Mouse (Mus musculus): ENCODE measurements around the gene Glt1d1. TPM values are rescaled to one million over a fixed set of nuclear protein-coding genes. Genes with fewer than 3 reads are reported as not detected.

The Glt1d1 gene
- total RNA-seq, 2 experiments from 2014 or later: 0.31 TPM; not detected in 1

- no peak for DNase-seq
Observed at GRCm38 (mm10) chr5:127633188-127633587, 1.1 kb downstream of the Glt1d1 start.

GRCm38 (mm10) chr5:127633666-127634065 is 1.6 kb downstream of the Glt1d1 start:
- DNase-seq: no peak

GRCm38 (mm10) chr5:127637622-127638021 is 5.6 kb downstream of the Glt1d1 start:
- DNase-seq: no peak

- DNase-seq: no peak
Observed at GRCm38 (mm10) chr5:127638177-127638576, 6.1 kb downstream of the Glt1d1 start.

GRCm38 (mm10) chr5:127639067-127639605 is 7.1 kb downstream of the Glt1d1 start:
- no peak for DNase-seq

- DNase-seq: no peak
Observed at GRCm38 (mm10) chr5:127639635-127640034, 7.6 kb downstream of the Glt1d1 start.

DNA sequence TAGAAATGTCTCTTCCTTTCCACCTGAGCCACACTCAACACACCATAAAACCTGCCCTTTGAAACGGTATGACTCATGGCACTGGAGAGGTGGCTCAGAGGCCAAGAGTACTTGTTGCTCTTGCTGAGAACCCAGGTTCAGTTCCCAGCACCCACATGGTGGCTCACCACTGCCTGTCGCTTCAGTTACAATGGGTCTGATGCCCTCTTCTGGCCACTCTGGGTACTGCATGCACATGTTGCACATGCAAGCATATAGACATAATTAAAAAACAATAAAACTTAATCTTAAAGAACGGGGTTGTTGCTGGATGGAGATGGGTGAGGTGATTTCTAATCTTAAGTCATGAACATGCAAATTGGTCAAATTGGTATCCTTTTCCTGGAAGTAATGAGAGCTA is 8.3 kb downstream of the Glt1d1 start:
- no peak for DNase-seq

GRCm38 (mm10) chr5:127641185-127641958 is 9.3 kb downstream of the Glt1d1 start:
- no peak for DNase-seq

DNA sequence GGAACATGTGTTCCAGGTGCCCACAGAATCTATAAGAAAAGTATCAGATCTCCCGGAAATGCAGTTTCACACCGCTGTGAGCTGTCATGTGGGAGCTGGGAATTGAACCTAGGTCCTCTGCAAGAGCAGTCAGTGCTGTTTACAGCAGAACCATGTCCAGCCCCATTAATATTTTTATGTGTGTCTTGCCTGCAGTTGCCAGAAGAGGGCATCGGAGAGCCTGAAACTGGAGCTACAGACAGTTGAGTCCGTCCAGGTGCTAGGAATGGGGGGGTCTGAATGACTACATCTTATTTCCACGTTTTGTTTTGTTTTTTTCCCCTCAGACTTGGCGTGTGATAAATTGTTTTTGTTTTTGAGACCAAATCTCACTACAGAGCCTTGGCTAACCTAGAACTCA is 16.0 kb downstream of the Glt1d1 start:
- DNase-seq: no peak

DNA sequence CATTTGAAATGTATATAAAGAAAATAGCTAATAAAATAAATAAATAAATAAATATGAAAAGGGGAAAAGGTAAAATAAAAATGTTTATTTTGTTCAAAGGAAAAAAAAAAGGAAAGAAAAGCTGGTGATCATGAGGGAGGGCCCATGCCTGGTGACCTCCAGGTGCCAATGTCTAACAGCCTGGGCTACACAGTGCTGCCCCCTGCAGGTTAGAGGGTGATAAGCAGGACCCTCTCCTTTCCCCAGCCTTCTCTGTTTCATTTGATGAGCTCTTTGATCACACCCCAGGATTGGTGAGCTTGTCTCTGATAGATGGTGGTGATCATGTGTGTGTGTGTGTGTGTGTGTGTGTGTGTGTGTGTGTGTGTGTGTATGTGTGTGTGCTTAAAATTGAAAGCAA is 17.0 kb downstream of the Glt1d1 start:
- DNase-seq: no peak

- no peak for DNase-seq
Observed at GRCm38 (mm10) chr5:127658257-127658656, 26.2 kb downstream of the Glt1d1 start.

DNA sequence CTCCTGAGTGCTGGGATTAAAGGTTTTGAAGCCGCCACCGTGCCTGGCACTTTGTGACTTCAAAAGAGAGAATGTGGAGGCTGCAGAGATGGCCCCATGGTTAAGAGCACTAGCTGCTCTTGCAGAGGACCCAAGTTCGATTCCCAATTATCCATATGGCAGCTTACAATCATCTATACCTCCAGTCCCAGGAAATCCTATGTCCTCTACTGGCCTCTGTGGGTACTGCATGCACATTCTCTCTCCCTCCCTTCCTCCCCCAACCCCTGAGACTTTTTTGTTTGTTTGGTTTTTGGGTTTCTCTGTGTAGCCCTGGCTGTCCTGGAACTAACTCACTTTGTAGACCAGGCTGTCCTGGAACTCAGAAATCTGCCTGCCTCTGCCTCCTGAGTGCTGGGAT is 27.2 kb downstream of the Glt1d1 start:
- DNase-seq: no peak

DNA sequence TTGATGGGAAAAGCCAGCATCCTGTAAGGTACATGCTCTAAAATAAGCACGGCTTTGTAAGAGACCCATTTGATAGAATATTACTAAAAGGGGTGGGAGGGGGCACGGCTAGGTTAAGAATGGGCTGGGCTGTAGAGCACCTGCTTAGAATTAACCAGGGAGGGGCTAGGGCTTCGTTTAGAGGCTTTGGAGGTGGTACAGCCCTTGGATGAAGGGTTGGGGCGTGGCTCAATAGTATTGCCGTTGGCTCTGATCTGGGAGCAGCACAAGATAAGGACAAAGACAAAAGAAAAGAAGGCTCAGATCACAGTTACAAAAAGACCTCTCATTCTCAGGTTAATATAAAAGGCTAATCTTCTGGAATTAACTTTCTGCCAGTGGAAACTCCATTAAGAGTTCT is 28.2 kb downstream of the Glt1d1 start:
- DNase-seq: no peak

GRCm38 (mm10) chr5:127660979-127661378 is 28.9 kb downstream of the Glt1d1 start:
- no peak for DNase-seq

GRCm38 (mm10) chr5:127673913-127674312 is 41.9 kb downstream of the Glt1d1 start:
- no peak for DNase-seq

DNA sequence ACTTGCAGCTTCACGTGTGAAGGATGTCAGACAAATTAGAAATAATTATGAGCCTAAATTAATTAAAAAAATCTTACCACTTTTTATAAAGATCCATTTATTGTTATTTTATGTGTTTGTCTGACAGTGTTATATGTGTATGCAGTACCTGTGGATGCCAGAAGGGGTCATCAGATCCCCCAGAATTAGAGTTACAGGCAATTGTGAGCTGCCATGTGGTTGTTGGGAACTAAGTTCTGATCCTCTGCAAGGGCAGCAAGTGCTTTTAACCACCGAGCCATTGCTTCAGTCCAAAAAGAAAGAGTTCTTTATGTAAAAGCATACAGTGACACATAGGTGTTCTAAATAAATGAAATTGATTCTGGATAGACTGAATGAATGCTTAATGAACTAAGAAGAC is 45.5 kb downstream of the Glt1d1 start:
- no peak for DNase-seq

GRCm38 (mm10) chr5:127678501-127678900 is 46.4 kb downstream of the Glt1d1 start:
- no peak for DNase-seq

GRCm38 (mm10) chr5:127688568-127689170 is 56.6 kb downstream of the Glt1d1 start:
- DNase-seq: no peak

- DNase-seq: no peak
Observed at GRCm38 (mm10) chr5:127691085-127691484, 59.0 kb downstream of the Glt1d1 start.

DNA sequence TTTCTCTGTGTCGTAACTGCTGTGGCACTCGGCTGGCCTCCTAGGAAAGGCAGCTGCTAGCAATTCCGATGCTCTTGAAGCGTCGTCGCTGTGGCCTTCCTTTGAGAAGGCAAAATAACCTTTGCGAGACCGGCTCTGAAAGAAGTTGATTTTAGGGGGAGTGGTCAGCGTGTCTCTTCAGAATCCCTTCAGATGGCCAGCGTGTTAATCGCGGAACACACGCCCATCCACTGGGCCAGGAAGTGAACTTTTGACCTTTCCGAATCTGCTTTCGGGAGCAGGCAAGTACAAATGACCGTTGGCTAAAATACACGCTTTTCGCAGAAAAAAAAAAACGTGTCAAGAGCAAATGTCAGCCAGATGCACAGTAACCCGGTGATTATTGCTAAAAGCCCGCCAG is 59.5 kb downstream of the Glt1d1 start:
- no peak for DNase-seq

GRCm38 (mm10) chr5:127695898-127696297 is 63.8 kb downstream of the Glt1d1 start:
- no peak for DNase-seq

GRCm38 (mm10) chr5:127696602-127697001 is 64.5 kb downstream of the Glt1d1 start:
- no peak for DNase-seq

DNA sequence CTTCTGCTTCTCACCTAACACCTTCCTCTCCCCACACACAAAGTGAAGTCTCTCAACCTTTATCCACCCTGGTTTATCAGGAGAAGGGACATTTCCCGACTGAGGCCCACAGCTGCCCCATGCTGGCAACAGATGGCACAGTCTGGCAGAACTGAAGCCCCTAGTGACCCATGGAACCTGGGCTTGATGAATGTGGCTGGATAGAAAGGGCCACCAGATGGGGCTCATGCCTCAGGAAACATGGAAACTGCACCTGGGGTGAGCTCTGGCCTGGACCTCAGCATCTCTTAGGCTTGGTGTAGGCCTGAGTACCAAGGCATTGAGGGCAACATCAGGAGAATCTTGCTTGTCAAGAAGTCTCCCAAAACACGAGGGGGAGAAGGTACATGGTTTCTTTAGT is 66.5 kb downstream of the Glt1d1 start:
- DNase-seq: no peak

DNA sequence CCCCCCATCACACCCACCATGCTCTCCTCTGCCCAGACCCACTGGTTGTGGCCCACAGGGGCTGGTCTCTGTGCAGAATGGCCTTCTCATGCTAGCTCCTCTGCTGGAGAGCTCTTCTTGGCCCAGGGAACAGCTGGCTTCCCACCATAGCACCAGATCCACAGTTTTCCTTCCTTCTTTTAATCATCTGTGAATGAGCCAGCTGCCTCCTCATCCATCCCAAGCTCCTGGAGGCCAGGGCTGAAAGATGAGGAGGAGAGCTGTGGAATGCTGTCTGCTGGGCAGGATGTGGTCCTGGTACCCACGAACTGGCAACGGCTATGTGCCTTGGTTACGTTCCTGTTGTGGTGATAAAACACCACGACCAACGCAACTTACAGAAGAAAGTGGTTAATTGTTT is 67.6 kb downstream of the Glt1d1 start:
- DNase-seq: no peak
